Mouse (Mus musculus) ES-E14 (cell line): ENCODE measurements around the gene Gpc6.

Experiments used
- CHD2 ChIP-seq: IDR thresholded peaks from 2 replicates; pipeline ENCODE4 v1.6.1; 2014; ENCODE audit warnings: mild to moderate bottlenecking, low read depth, low read length, inconsistent platforms
- HCFC1 ChIP-seq: IDR thresholded peaks from 2 replicates; pipeline ENCODE4 v1.6.1; 2012; ENCODE audit warnings: low read length, inconsistent platforms, borderline replicate concordance; ENCODE audit not compliant: insufficient read depth
- MAFK ChIP-seq: IDR thresholded peaks from 2 replicates; pipeline ENCODE4 v1.6.1; 2014; ENCODE audit warnings: mild to moderate bottlenecking, low read depth, low read length, inconsistent platforms; ENCODE audit not compliant: insufficient read depth

DNA sequence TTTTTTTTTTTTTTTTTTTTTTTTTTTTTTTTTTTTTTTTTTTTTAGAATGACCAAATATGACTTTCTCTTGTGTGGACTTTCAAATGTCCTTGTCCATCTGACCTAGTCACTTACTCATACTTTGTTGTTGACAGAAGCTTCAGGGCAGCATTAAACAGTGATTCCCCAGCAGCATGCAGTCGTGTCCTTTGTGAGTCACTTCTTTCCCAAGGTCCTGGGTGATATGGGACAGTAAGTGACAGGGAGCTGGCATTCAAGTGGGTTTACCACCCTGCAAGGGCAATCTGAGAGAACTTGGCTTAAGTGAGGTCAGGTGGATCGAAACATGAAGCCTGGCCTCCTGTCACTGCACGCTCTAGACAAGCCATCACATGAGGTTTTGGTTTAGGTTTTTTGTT is 754.8 kb downstream of the Gpc6 start:
- TF ChIP-seq CHD2, result no peak
- TF ChIP-seq HCFC1, result no peak
- TF ChIP-seq MAFK, result no peak
